ENCODE assay signal across 9 mouse cellular contexts in the genomic region with DNA sequence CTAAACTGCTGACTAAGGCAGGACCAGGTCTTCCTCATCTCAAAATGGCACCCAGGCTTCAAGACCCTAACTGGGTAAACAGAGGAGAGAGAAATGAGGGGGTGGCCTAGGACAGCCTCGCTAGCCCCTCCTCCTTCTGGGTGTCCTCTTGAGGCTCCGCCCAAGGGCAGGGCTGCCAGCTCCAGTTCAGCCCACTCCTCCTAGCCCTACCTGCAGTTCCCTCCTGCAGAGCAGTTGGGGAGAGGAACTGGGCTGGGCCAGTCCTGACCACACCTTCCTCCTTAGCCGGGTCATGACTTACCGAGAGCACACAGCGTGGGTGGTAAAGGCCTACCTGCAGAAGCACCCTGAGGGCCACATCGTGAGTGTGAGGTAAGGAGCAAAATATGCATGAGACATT. TPM values are rescaled to one million over a fixed set of nuclear protein-coding genes. Genes with fewer than 3 reads are reported as not detected.
DNase-seq lines count a peak whose midpoint lies in the region; ATAC-seq and TF ChIP-seq lines count a peak whose summit lies in the region.
"Had no signal": no experiment of that assay in that cellular context is flagged by ENCODE, and none has a peak within 500 bp of the region (broad histone marks: within the 10 kb centered on the region; RNA-seq: fewer than 3 reads in every experiment).

No protein-coding gene starts in this region.

- peak; percentile 73 for ATAC-seq in lung, postnatal 0 days
- peak; percentile 49; the same call in 1 of the 2 replicates for ATAC-seq in liver, embryonic 11.5 days (replicated peaks; ENCODE audit: low FRiP score)
- no peak for ATAC-seq in activated CD4-positive, CD25-positive, alpha-beta regulatory T cell, adult 4 months
- no peak for ATAC-seq in erythroid progenitor cell, adult 5-6 weeks (replicated peaks; ENCODE audit: low FRiP score, poor library complexity, severe bottlenecking)

- H3K9me3 ChIP-seq in lung, postnatal 0 days (ENCODE audit: low read length) = no peaks in the 10 kb centered on the region
- H3K9me3 ChIP-seq in liver, embryonic 11.5 days (ENCODE audit: control insufficient read depth, low read length) = no peaks in the 10 kb centered on the region
- H3K9me3 ChIP-seq: heart, embryonic 13.5 days had no signal

- H3K9ac ChIP-seq in lung, postnatal 0 days (replicated peaks; ENCODE audit: low read depth) = no peak overlapping the region
- H3K9ac ChIP-seq in liver, embryonic 11.5 days (ENCODE audit: low read depth, low read length) = no peak overlapping the region
- H3K9ac ChIP-seq: heart, embryonic 13.5 days had no signal

- H3K4me3 ChIP-seq in lung, postnatal 0 days (ENCODE audit: low read depth, low read length) = no peak overlapping the region
- H3K4me3 ChIP-seq in liver, embryonic 11.5 days (ENCODE audit: low read depth, low read length) = no peak overlapping the region
- H3K4me3 ChIP-seq: heart, embryonic 13.5 days had no signal

- no peak for TF ChIP-seq CTCF in lung, postnatal 0 days (IDR thresholded peaks at IDR 0.05)

- WGBS in lung, postnatal 0 days = 48% methylated on average over 6 of the region's 6 CpGs
- WGBS in liver, embryonic 11.5 days = 52% methylated on average over 6 of the region's 6 CpGs

- H3K27ac ChIP-seq in lung, postnatal 0 days (ENCODE audit: low read length) = no peak overlapping the region
- H3K27ac ChIP-seq in liver, embryonic 11.5 days (ENCODE audit: low read depth, low read length) = no peak overlapping the region
- H3K27ac ChIP-seq: heart, embryonic 13.5 days had no signal

- no peaks in the 10 kb centered on the region for H3K4me1 ChIP-seq in lung, postnatal 0 days (ENCODE audit: insufficient read depth, low read depth, low read length)
- H3K4me1 ChIP-seq in liver, embryonic 11.5 days (replicated peaks; ENCODE audit: control insufficient read depth, insufficient read depth, low read length) = no peaks in the 10 kb centered on the region
- H3K4me1 ChIP-seq: heart, embryonic 13.5 days had no signal

- H3K36me3 ChIP-seq in lung, postnatal 0 days (ENCODE audit: insufficient read depth, low read length) = peaks cover 19% of the 10 kb centered on the region
- H3K36me3 ChIP-seq in liver, embryonic 11.5 days (ENCODE audit: control insufficient read depth, insufficient read depth, low read length) = peaks cover 14% of the 10 kb centered on the region
- H3K36me3 ChIP-seq in splenic B cell, adult 2 months (ENCODE audit: control insufficient read depth, insufficient read depth, low read length, poor library complexity, severe bottlenecking) = peaks cover 1% of the 10 kb centered on the region; the same call in 1 of the 2 replicates

- no peaks in the 10 kb centered on the region for H3K27me3 ChIP-seq in lung, postnatal 0 days (replicated peaks; ENCODE audit: insufficient read depth, low read length)
- no peaks in the 10 kb centered on the region for H3K27me3 ChIP-seq in liver, embryonic 11.5 days (replicated peaks; ENCODE audit: control insufficient read depth, insufficient read depth, low read length)
- H3K27me3 ChIP-seq in splenic B cell, adult 2 months (ENCODE audit: control insufficient read depth, insufficient read depth, low read length, poor library complexity, severe bottlenecking) = no peaks in the 10 kb centered on the region
- H3K27me3 ChIP-seq: heart, embryonic 13.5 days had no signal

- peak; percentile 46 for DNase-seq in lung, postnatal 0 days (ENCODE audit: low spot score)
- DNase-seq in lung, postnatal 25 days (ENCODE audit: low spot score) = no peak
- peak; percentile 88 for DNase-seq in ZHBTc4 (ENCODE audit: low read depth, low spot score)
- DNase-seq in liver, embryonic 11.5 days (ENCODE audit: low spot score) = no peak
- peak; percentile 66 for DNase-seq in splenic B cell, adult 2 months (ENCODE audit: low read depth, low spot score)
- no peak for DNase-seq in frontal cortex, postnatal 25 days (ENCODE audit: low spot score in 2 of 2)

- no peak overlapping the region for H3K4me2 ChIP-seq in lung, postnatal 0 days (replicated peaks; ENCODE audit: low read depth, low read length)
- no peak overlapping the region for H3K4me2 ChIP-seq in liver, embryonic 11.5 days
- H3K4me2 ChIP-seq: heart, embryonic 13.5 days had no signal

- no peak for TF ChIP-seq EP300 in lung, postnatal 0 days (IDR thresholded peaks at IDR 0.05)

RNA-seq across cellular contexts. Expression of a gene that starts 18.6 kb away (rescaled TPM):
- 83.6 and 89.9 TPM in 2 replicates for polyA plus RNA-seq in lung, postnatal 0 days (2015; fragmentation: Nextera tagmentation; extraction: Ambion mirVana)
- polyA plus RNA-seq in liver, embryonic 11.5 days (2014; fragmentation: Nextera tagmentation; extraction: Ambion mirVana) = 70.1 and 77.2 TPM in 2 replicates
- 10 to 100 TPM; 46.6 to 52.0 TPM for polyA plus RNA-seq in activated CD4-positive, CD25-positive, alpha-beta regulatory T cell, adult 4 months (2017; shearing (Covaris generic))
- 1.3 and 14.4 TPM in 2 replicates for total RNA-seq in erythroid progenitor cell, adult 5-6 weeks (2015; ENCODE audit: low replicate concordance)
- 10.3 and 10.4 TPM in 2 replicates for total RNA-seq in erythroid progenitor cell, adult 5-6 weeks (2017; ENCODE audit: low replicate concordance)

RNA-seq across cellular contexts. Expression of a gene that starts 47.9 kb away (rescaled TPM):
- 42.9 and 52.6 TPM in 2 replicates for polyA plus RNA-seq in lung, postnatal 0 days (2015; fragmentation: Nextera tagmentation; extraction: Ambion mirVana)
- 9.7 and 10.2 TPM in 2 replicates for polyA plus RNA-seq in liver, embryonic 11.5 days (2014; fragmentation: Nextera tagmentation; extraction: Ambion mirVana)
- 10 to 100 TPM in 1 of 2 experiments, 1 to 10 TPM in 1; 6.9 to 12.0 TPM for polyA plus RNA-seq in activated CD4-positive, CD25-positive, alpha-beta regulatory T cell, adult 4 months (2017; shearing (Covaris generic))
- 1.3 and 1.4 TPM in 2 replicates for total RNA-seq in erythroid progenitor cell, adult 5-6 weeks (2015; ENCODE audit: low replicate concordance)
- total RNA-seq in erythroid progenitor cell, adult 5-6 weeks (2017; ENCODE audit: low replicate concordance) = 3.2 and 5.3 TPM in 2 replicates

Comparison
In these comparisons a context has a peak if more than half of its experiments do, and no peak if none do; other contexts are left out.
1. DNase-seq: peak in lung, postnatal 0 days (single experiment), ZHBTc4 (single experiment) and splenic B cell, adult 2 months (single experiment); none in lung, postnatal 25 days (single experiment), liver, embryonic 11.5 days (single experiment) and frontal cortex, postnatal 25 days (0 of 2).
2. ATAC-seq: peak in lung, postnatal 0 days (single experiment) and liver, embryonic 11.5 days (single experiment); none in activated CD4-positive, CD25-positive, alpha-beta regulatory T cell, adult 4 months (single experiment) and erythroid progenitor cell, adult 5-6 weeks (single experiment).